Mouse (Mus musculus) CH12.LX (cell line): ENCODE measurements around the gene Cotl1.

Source experiments
- CTCF ChIP-seq, 2 experiments: IDR thresholded peaks in 1 of 2; conservative IDR thresholded peaks in 1 of 2; 2 replicates each; pipeline ENCODE4 v1.5.1; 2011 to 2012; ENCODE audit warnings: low read depth in 2 of 2, low read length in 2 of 2, improper control_type of control experiment in 1 of 2, inconsistent platforms in 1 of 2, mild to moderate bottlenecking in 1 of 2, moderate library complexity in 1 of 2
- ELF1 ChIP-seq: IDR thresholded peaks from 2 replicates; pipeline ENCODE4 v1.6.1; 2014; ENCODE audit warnings: low read depth, mild to moderate bottlenecking, inconsistent platforms, low read length, improper control_type of control experiment
- EP300 ChIP-seq: IDR thresholded peaks from 2 replicates; pipeline ENCODE4 v1.6.1; 2011; ENCODE audit warnings: low read length, improper control_type of control experiment
- JUND ChIP-seq: conservative IDR thresholded peaks from 2 replicates; pipeline ENCODE4 v1.6.1; 2011; ENCODE audit warnings: low read depth, low read length, improper control_type of control experiment
- MXI1 ChIP-seq: IDR thresholded peaks from 2 replicates; pipeline ENCODE4 v1.6.1; 2011; ENCODE audit warnings: mild to moderate bottlenecking, low read depth, low read length, improper control_type of control experiment
- POLR2A ChIP-seq: IDR thresholded peaks from 2 replicates; pipeline ENCODE4 v1.6.1; 2011; ENCODE audit warnings: low read depth, mild to moderate bottlenecking, improper control_type of control experiment, low read length
- RCOR1 ChIP-seq: conservative IDR thresholded peaks from 2 replicates; pipeline ENCODE4 v1.6.1; 2012; ENCODE audit warnings: low read depth, mild to moderate bottlenecking, inconsistent platforms, low read length, improper control_type of control experiment
- USF2 ChIP-seq: conservative IDR thresholded peaks from 2 replicates; pipeline ENCODE4 v1.6.1; 2011; ENCODE audit warnings: low read depth, low read length, improper control_type of control experiment

GRCm38 (mm10) chr8:119829015-119829414 lies 11.3 kb downstream of the Cotl1 start:
- TF ChIP-seq MXI1 = no peak
- no peak for TF ChIP-seq CTCF (conservative IDR thresholded peaks at IDR 0.05 in 1 of 2, IDR thresholded peaks at IDR 0.05 in 1 of 2; ENCODE audit: low read depth in 2 of 2, low read length in 2 of 2)
- no peak for TF ChIP-seq EP300
- no peak for TF ChIP-seq RCOR1
- TF ChIP-seq ELF1 = no peak
- TF ChIP-seq POLR2A = no peak
- no peak for TF ChIP-seq USF2
- no peak for TF ChIP-seq JUND
